Mouse (Mus musculus): ENCODE data around the gene Wfdc5.

DNA sequence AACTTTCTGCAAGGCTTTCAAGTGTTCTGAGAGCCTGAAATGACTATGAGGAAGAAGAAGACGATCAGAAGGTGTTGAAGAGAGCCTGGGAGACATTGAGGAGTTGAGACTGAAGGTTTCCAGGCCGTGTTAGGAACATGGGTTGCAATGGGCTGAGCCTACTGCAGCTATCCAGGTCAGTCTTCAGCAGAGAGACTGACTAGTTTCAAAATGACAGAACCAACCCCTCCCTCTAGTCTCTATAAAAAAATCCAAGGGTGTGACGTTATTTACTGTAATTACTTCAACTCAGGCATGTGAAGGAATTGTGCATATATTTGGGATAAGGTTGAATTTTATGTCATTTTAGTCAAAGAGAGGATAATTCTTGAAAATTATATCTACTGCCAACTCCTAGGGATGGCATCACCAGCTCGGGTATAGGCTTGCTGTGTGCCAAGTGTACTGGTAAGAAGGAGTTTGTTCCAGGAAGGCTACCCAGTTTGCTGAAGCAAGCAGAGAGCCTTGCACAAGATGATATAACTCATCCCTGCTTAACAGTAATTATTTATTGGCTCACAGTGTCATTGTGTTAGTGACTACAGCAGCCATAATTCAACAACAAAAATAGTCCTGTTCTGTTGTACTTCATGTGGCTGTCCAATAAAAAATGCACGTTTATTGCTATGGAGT is 12.6 kb upstream of the Wfdc5 start:
- no peak for TF ChIP-seq CTCF (IDR thresholded peaks at IDR 0.05; ENCODE audit: low read depth)
- no peak for TF ChIP-seq EP300 (optimal IDR thresholded peaks at IDR 0.05)

All from stomach, postnatal 0 days (tissue).